Mouse (Mus musculus) E14TG2a.4 (cell line): Measurements from ENCODE around the gene 4930467E23Rik.
"Not testable (repeated sequence)": the region's sequence is repeated elsewhere in the genome, so short reads cannot be mapped to it uniquely, and the experiment has no call there.

ENCODE experiments used
- CTCF ChIP-seq: conservative IDR thresholded peaks from 2 replicates; pipeline ENCODE4 v1.5.1; 2014; ENCODE audit warnings: low read length
- NANOG ChIP-seq: IDR thresholded peaks from 2 replicates; pipeline ENCODE4 v1.6.1; 2014; ENCODE audit warnings: borderline replicate concordance, low read length, mixed read lengths
- POU5F1 ChIP-seq: IDR thresholded peaks from 2 replicates; pipeline ENCODE4 v1.6.1; 2014; ENCODE audit warnings: low read length, borderline replicate concordance

GRCm38 (mm10) chr8:19712227-19712750 lies 17.1 kb upstream of the 4930467E23Rik start:
- TF ChIP-seq CTCF, POU5F1, NANOG: not testable (repeated sequence)
